Mouse (Mus musculus) ES-E14 (cell line): Measurements from ENCODE around the gene Cfap126. TPM values are rescaled to one million over a fixed set of nuclear protein-coding genes. Genes with fewer than 3 reads are reported as not detected.

ENCODE experiments used
- DNase-seq: peaks from one replicate; pipeline ENCODE4 v3.0.0-alpha.2; 2013; ENCODE audit warnings: low read depth, low spot score
- H3K27ac ChIP-seq: 2 replicates; pipeline ENCODE4 v1.5.1; 2012; ENCODE audit warnings: low read depth, mild to moderate bottlenecking, low read length, moderate library complexity, mixed read lengths; ENCODE audit not compliant: poor library complexity, insufficient read depth, severe bottlenecking
- H3K36me3 ChIP-seq: 2 replicates; pipeline ENCODE4 v1.6.1; 2012; ENCODE audit warnings: mild to moderate bottlenecking, low read length, moderate library complexity, mixed read lengths; ENCODE audit not compliant: control insufficient read depth, poor library complexity, insufficient read depth, severe bottlenecking
- H3K4me1 ChIP-seq, 2 experiments: fragments of 150-350 bp in 1 of 2; sonication (generic) in 1 of 2; 2 replicates each; pipeline ENCODE4 v1.6.1; 2012; ENCODE audit warnings: low read length in 2 of 2, mild to moderate bottlenecking in 1 of 2, mixed read lengths in 1 of 2; ENCODE audit not compliant: control insufficient read depth in 2 of 2, insufficient read depth in 2 of 2, poor library complexity in 1 of 2
- H3K4me3 ChIP-seq, 2 experiments: fragments of 150-350 bp in 1 of 2; sonication (generic) in 1 of 2; 2 replicates each; pipeline ENCODE4 v1.5.1; 2012; ENCODE audit warnings: low read length in 2 of 2, low read depth in 1 of 2, mild to moderate bottlenecking in 1 of 2, mixed read lengths in 1 of 2; ENCODE audit not compliant: insufficient read depth in 1 of 2, poor library complexity in 1 of 2, severe bottlenecking in 1 of 2
- H3K9ac ChIP-seq: 2 replicates; pipeline ENCODE4 v1.6.1; 2012; ENCODE audit warnings: low read depth, mild to moderate bottlenecking, low read length, mixed read lengths; ENCODE audit not compliant: poor library complexity, insufficient read depth, severe bottlenecking
- H3K9me3 ChIP-seq: fragments of 150-350 bp; sonication (generic); 2 replicates; pipeline ENCODE4 v1.6.1; 2012; ENCODE audit warnings: low read depth, mild to moderate bottlenecking, low read length; ENCODE audit not compliant: control insufficient read depth, insufficient read depth
- CHD2 ChIP-seq: IDR thresholded peaks from 2 replicates; pipeline ENCODE4 v1.6.1; 2014; ENCODE audit warnings: mild to moderate bottlenecking, low read depth, low read length, inconsistent platforms
- HCFC1 ChIP-seq: IDR thresholded peaks from 2 replicates; pipeline ENCODE4 v1.6.1; 2012; ENCODE audit warnings: low read length, inconsistent platforms, borderline replicate concordance; ENCODE audit not compliant: insufficient read depth
- MAFK ChIP-seq: IDR thresholded peaks from 2 replicates; pipeline ENCODE4 v1.6.1; 2014; ENCODE audit warnings: mild to moderate bottlenecking, low read depth, low read length, inconsistent platforms; ENCODE audit not compliant: insufficient read depth
- ZC3H11A ChIP-seq: IDR thresholded peaks from 2 replicates; pipeline ENCODE4 v1.6.1; 2012; ENCODE audit warnings: low read depth, mild to moderate bottlenecking, inconsistent platforms, low read length, borderline replicate concordance
- ZNF384 ChIP-seq: IDR thresholded peaks from 2 replicates; pipeline ENCODE4 v1.6.1; 2012; ENCODE audit warnings: low read depth, low read length, inconsistent platforms
- in situ Hi-C, 2 experiments: fragments of 600-800 bp; cut with MboI; formaldehyde crosslinking; loops; one replicate each; pipeline ENCODE4 v1.15.1; 2025; ENCODE audit warnings: low sequenced_read_pairs in 2 of 2, inconsistent platforms in 1 of 2; ENCODE audit not compliant: unreplicated experiment in 2 of 2
- total RNA-seq: library from RNA; depleted of rRNA; stranded (reverse); fragments of 300-350 nt; gene quantifications from 2 replicates; pipeline ENCODE4 v1.2.3, GENCODE M21; 2012

Gene Cfap126
- total RNA-seq, 1 experiment, result not detected

DNA sequence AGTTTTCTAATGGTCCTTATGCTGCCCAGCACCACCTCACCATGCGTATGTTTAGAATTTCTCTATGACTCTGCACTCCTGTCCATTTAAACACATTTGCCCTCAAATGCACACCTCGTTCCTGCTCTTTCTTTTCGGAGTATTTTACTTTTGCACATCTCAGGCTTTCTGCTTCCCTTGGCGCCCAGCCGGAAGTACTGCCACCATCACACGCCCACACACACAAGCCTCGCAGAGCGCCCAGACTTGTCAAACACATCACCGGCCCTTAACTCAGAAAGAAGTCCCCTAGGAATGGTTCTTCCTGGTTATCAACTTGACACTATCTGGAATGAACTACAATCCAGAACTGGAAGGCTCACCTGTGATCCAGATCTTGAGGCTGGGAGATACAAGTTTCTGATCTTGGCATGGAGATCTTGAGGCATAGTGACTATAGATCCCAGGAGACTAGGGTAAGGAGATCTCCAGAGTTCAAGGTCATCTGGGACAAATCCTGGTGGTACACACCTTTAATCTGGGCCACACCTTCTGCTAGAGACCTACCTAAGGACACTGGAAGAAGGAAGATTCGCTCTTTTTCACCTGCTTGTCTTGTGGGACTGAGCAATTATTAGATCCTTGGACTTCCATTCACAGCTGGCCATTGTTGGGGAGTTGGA, 10.4 kb upstream of the Cfap126 start:
- no peaks in the 10 kb centered on the region for H3K9me3 ChIP-seq
- peak; percentile 60 for DNase-seq
- no peak overlapping the region; the same call in 1 of the 2 replicates for H3K27ac ChIP-seq
- in situ Hi-C loops, result no loop called here
- H3K36me3 ChIP-seq, result no peaks in the 10 kb centered on the region
- no peaks in the 10 kb centered on the region for H3K4me1 ChIP-seq
- peak overlapping the region; percentile 48 to 55; a peak in 3 of 4 replicates for H3K4me3 ChIP-seq
- TF ChIP-seq CHD2, result no peak
- TF ChIP-seq ZNF384, result no peak
- no peak for TF ChIP-seq ZC3H11A
- TF ChIP-seq HCFC1, result 0 out of 2 replicates have a peak, but pooled peaks have one; percentile 9
- TF ChIP-seq MAFK, result no peak
- H3K9ac ChIP-seq, result peak overlapping the region; percentile 53; the same call in 1 of the 2 replicates

DNA sequence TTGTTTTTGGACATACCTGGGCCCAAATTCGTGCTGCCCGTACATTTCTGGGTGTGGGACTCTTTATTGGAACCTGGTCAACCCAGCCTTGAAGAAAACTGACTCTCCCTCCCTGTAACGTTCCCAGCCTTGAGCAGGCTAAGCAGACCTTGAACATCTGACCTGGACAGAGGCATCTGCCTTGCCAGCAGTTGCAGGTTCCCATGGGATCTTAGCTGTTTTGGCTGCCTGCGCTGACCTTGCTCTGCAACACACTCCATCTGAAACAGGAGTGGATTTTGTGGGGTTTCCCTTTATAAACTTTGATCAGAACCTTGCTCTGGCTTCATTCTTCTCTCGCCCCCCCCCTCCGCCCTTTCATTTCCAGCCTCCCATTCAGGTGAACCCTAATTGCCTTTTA, 8.5 kb upstream of the Cfap126 start:
- TF ChIP-seq ZC3H11A, result no peak
- TF ChIP-seq HCFC1, result no peak
- no peak for TF ChIP-seq MAFK
- no peak for TF ChIP-seq CHD2
- no peak for TF ChIP-seq ZNF384
- no peak overlapping the region for H3K4me3 ChIP-seq
- no peak overlapping the region for H3K27ac ChIP-seq
- H3K4me1 ChIP-seq, result no peaks in the 10 kb centered on the region
- DNase-seq, result no peak
- H3K36me3 ChIP-seq, result no peaks in the 10 kb centered on the region
- no peak overlapping the region for H3K9ac ChIP-seq
- in situ Hi-C loops, result no loop called here
- no peaks in the 10 kb centered on the region; the same call in none of the 2 replicates for H3K9me3 ChIP-seq

DNA sequence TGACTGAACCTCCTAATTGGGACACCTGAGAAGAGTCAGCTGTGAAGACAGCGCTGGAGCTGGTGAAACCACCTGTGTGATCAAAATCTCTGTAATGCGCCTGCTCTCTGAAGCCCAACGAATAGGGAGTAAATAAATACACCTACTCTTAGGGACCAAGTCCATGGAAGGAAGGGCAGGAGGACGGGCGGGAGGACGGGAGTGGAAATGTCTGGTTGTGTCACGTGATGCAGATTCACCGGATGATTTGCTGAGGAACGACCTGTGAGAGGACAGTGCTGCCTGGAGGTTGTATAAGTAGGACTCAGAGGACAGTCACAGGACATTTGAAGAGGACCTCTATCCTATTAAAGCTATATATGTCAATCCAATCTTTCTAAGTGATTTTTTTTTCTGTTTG, 4.1 kb upstream of the Cfap126 start:
- no peak overlapping the region for H3K4me3 ChIP-seq
- H3K36me3 ChIP-seq, result no peaks in the 10 kb centered on the region
- no peak for TF ChIP-seq CHD2
- TF ChIP-seq ZNF384, result no peak
- no peak for TF ChIP-seq HCFC1
- TF ChIP-seq MAFK, result no peak
- no peak for TF ChIP-seq ZC3H11A
- no peak for DNase-seq
- no peak overlapping the region for H3K9ac ChIP-seq
- peaks cover 2% of the 10 kb centered on the region in 2 experiments; a peak in 1 of 4 replicates for H3K4me1 ChIP-seq
- H3K9me3 ChIP-seq, result no peaks in the 10 kb centered on the region; the same call in none of the 2 replicates
- H3K27ac ChIP-seq, result no peak overlapping the region
- in situ Hi-C loops, result loop anchor here (5.0 to 10.0 kb wide), 2 partner anchors 133 to 135 kb away; no protein-coding TSS in a partner anchor

DNA sequence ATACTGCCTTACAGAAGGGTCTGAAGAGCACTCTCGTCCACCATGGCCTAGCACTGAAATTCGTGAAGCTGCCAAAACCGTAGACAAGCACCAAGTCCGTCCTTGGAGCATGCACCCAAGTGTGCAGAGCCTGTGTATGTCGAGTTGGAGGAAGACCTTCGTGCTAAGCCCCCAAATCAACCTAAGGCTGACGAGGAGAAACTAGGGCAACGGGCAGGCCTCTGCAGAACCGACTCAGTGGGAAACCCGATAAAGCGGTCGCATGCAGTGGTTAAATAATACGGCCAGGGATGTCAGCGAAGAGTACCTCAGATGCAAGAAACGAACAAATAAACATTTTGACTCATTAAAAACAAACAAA, 3.1 kb upstream of the Cfap126 start:
- H3K9me3 ChIP-seq, result no peaks in the 10 kb centered on the region; the same call in none of the 2 replicates
- H3K9ac ChIP-seq, result no peak overlapping the region
- peak overlapping the region in 1 of 2 experiments; percentile 61; a peak in 1 of 4 replicates for H3K4me3 ChIP-seq
- peaks cover 2% of the 10 kb centered on the region in 2 experiments; a peak in 1 of 4 replicates for H3K4me1 ChIP-seq
- in situ Hi-C loops, result loop anchor here (5.0 to 10.0 kb wide), 2 partner anchors 132 to 134 kb away; no protein-coding TSS in a partner anchor
- H3K36me3 ChIP-seq, result no peaks in the 10 kb centered on the region
- no peak overlapping the region for H3K27ac ChIP-seq
- no peak for DNase-seq
- TF ChIP-seq ZC3H11A (no peak), MAFK (no peak), ZNF384 (no peak), HCFC1 (no peak), CHD2 (no peak)
